Mouse (Mus musculus): ENCODE data around the gene Gprc5a.

DNA sequence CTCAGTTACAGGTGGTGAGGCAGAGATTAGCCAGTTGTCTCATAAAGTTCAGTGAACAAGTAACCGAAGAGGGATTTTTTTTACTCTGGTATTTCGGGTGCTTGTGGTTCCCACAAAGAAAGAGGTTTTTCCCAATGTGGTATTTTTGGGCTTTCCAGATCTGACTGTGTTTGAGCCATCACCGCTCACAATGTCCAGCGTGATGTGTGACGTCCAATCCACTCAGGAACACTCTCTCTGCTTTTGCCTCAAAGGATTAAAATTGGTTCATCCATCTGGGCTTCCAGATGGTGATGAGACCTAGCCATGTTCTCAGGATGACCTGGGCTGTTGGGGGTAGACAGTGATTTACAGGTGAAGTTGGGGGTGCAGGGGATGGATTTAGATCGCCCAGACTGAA lies 41.6 kb downstream of the Gprc5a start:
- TF ChIP-seq CTCF (IDR thresholded peaks at IDR 0.05; ENCODE audit: control insufficient read depth, insufficient read depth, low read length) (no peak), POLR2A (IDR thresholded peaks at IDR 0.05; ENCODE audit: borderline replicate concordance, control insufficient read depth, low read depth, low read length) (no peak)
